Mouse (Mus musculus): ENCODE measurements at regions not wholly inside any gene's neighbourhood (a gene's known extent, or its start where the extent isn't known, plus 50 kb on each side); places are given as distances from the start of the nearest gene placed in this dataset.

- 75% methylated on average over 7 of the region's 7 CpGs for WGBS
- H3K4me1 ChIP-seq (ENCODE audit: control insufficient read depth, insufficient read depth, low read length): no peaks in the 10 kb centered on the region
- no peaks in the 10 kb centered on the region for H3K36me3 ChIP-seq (ENCODE audit: control insufficient read depth, insufficient read depth, low read length)
- no peaks in the 10 kb centered on the region for H3K27me3 ChIP-seq (ENCODE audit: control insufficient read depth, insufficient read depth, low read length)
- no peak overlapping the region for H3K4me3 ChIP-seq (ENCODE audit: insufficient read depth, low read depth, low read length)
- H3K79me2 ChIP-seq (ENCODE audit: control insufficient read depth, insufficient read depth, low read length): no peaks in the 10 kb centered on the region
- TF ChIP-seq POLR2A (IDR thresholded peaks at IDR 0.05; ENCODE audit: extremely low read depth, insufficient read depth, low read length): no peak
- no peak for TF ChIP-seq CTCF (IDR thresholded peaks at IDR 0.05; ENCODE audit: low read depth, low read length)
- DNase-seq (ENCODE audit: extremely low read depth, low read depth, low spot score): no peak
- no peak overlapping the region for H3K9ac ChIP-seq (ENCODE audit: low read depth, low read length)
- H3K27ac ChIP-seq (replicated peaks; ENCODE audit: insufficient read depth, low read depth, low read length): no peak overlapping the region
These were observed 186.3 kb downstream of the Tcp10c start for GRCm38 (mm10) chr17:13540446-13541241.

- Histone ChIP-seq H3K27me3 (ENCODE audit: control insufficient read depth, insufficient read depth, low read length) (no peaks in the 10 kb centered on the region), H3K4me1 (ENCODE audit: control insufficient read depth, insufficient read depth, low read length) (no peaks in the 10 kb centered on the region), H3K27ac (replicated peaks; ENCODE audit: insufficient read depth, low read depth, low read length) (no peak overlapping the region), H3K9ac (ENCODE audit: low read depth, low read length) (no peak overlapping the region), H3K4me3 (ENCODE audit: insufficient read depth, low read depth, low read length) (no peak overlapping the region), H3K79me2 (ENCODE audit: control insufficient read depth, insufficient read depth, low read length) (no peaks in the 10 kb centered on the region), H3K36me3 (ENCODE audit: control insufficient read depth, insufficient read depth, low read length) (no peaks in the 10 kb centered on the region)
- TF ChIP-seq POLR2A (IDR thresholded peaks at IDR 0.05; ENCODE audit: extremely low read depth, insufficient read depth, low read length): no peak
- TF ChIP-seq CTCF (IDR thresholded peaks at IDR 0.05; ENCODE audit: low read depth, low read length): no peak
- no peak for DNase-seq (ENCODE audit: extremely low read depth, low read depth, low spot score)
- WGBS: 70% methylated on average over 12 of the region's 12 CpGs
These were observed 186.9 kb downstream of the Tcp10c start for GRCm38 (mm10) chr17:13541249-13541648.

- DNase-seq (ENCODE audit: extremely low read depth, low read depth, low spot score): peak; percentile 30
- no peak overlapping the region for H3K9ac ChIP-seq (ENCODE audit: low read depth, low read length)
- H3K27me3 ChIP-seq (ENCODE audit: control insufficient read depth, insufficient read depth, low read length): no peaks in the 10 kb centered on the region
- H3K36me3 ChIP-seq (ENCODE audit: control insufficient read depth, insufficient read depth, low read length): no peaks in the 10 kb centered on the region
- no peak overlapping the region for H3K27ac ChIP-seq (replicated peaks; ENCODE audit: insufficient read depth, low read depth, low read length)
- no peak overlapping the region for H3K4me3 ChIP-seq (ENCODE audit: insufficient read depth, low read depth, low read length)
- no peaks in the 10 kb centered on the region for H3K79me2 ChIP-seq (ENCODE audit: control insufficient read depth, insufficient read depth, low read length)
- TF ChIP-seq CTCF (IDR thresholded peaks at IDR 0.05; ENCODE audit: low read depth, low read length) (no peak), POLR2A (IDR thresholded peaks at IDR 0.05; ENCODE audit: extremely low read depth, insufficient read depth, low read length) (no peak)
- H3K4me1 ChIP-seq (ENCODE audit: control insufficient read depth, insufficient read depth, low read length): no peaks in the 10 kb centered on the region
These were observed 187.9 kb downstream of the Tcp10c start for GRCm38 (mm10) chr17:13542261-13542660.

- no peaks in the 10 kb centered on the region for H3K4me1 ChIP-seq (ENCODE audit: control insufficient read depth, insufficient read depth, low read length)
- no peaks in the 10 kb centered on the region for H3K36me3 ChIP-seq (ENCODE audit: control insufficient read depth, insufficient read depth, low read length)
- TF ChIP-seq CTCF (IDR thresholded peaks at IDR 0.05; ENCODE audit: low read depth, low read length): no peak
- no peak for TF ChIP-seq POLR2A (IDR thresholded peaks at IDR 0.05; ENCODE audit: extremely low read depth, insufficient read depth, low read length)
- whole genome bisulfite sequencing: 82% methylated on average over 10 of the region's 10 CpGs
- no peak for DNase-seq (ENCODE audit: extremely low read depth, low read depth, low spot score)
- no peak overlapping the region for H3K27ac ChIP-seq (replicated peaks; ENCODE audit: insufficient read depth, low read depth, low read length)
- no peak overlapping the region for H3K4me3 ChIP-seq (ENCODE audit: insufficient read depth, low read depth, low read length)
- no peaks in the 10 kb centered on the region for H3K79me2 ChIP-seq (ENCODE audit: control insufficient read depth, insufficient read depth, low read length)
- no peaks in the 10 kb centered on the region for H3K27me3 ChIP-seq (ENCODE audit: control insufficient read depth, insufficient read depth, low read length)
- no peak overlapping the region for H3K9ac ChIP-seq (ENCODE audit: low read depth, low read length)
These were observed 188.5 kb downstream of the Tcp10c start for GRCm38 (mm10) chr17:13542856-13543255.

GRCm38 (mm10) chr17:13544036-13544795, 189.8 kb downstream of the Tcp10c start:
- H3K27me3 ChIP-seq (ENCODE audit: control insufficient read depth, insufficient read depth, low read length): no peaks in the 10 kb centered on the region
- WGBS: 60% methylated on average over 2 of the region's 2 CpGs
- DNase-seq (ENCODE audit: extremely low read depth, low read depth, low spot score): no peak
- no peaks in the 10 kb centered on the region for H3K79me2 ChIP-seq (ENCODE audit: control insufficient read depth, insufficient read depth, low read length)
- H3K4me3 ChIP-seq (ENCODE audit: insufficient read depth, low read depth, low read length): no peak overlapping the region
- H3K27ac ChIP-seq (replicated peaks; ENCODE audit: insufficient read depth, low read depth, low read length): no peak overlapping the region
- H3K9ac ChIP-seq (ENCODE audit: low read depth, low read length): no peak overlapping the region
- no peaks in the 10 kb centered on the region for H3K36me3 ChIP-seq (ENCODE audit: control insufficient read depth, insufficient read depth, low read length)
- no peak for TF ChIP-seq POLR2A (IDR thresholded peaks at IDR 0.05; ENCODE audit: extremely low read depth, insufficient read depth, low read length)
- peak; percentile 8; the same call in 1 of the 2 replicates for TF ChIP-seq CTCF (IDR thresholded peaks at IDR 0.05; ENCODE audit: low read depth, low read length)
- H3K4me1 ChIP-seq (ENCODE audit: control insufficient read depth, insufficient read depth, low read length): no peaks in the 10 kb centered on the region

- Histone ChIP-seq H3K27ac (replicated peaks; ENCODE audit: insufficient read depth, low read depth, low read length) (no peak overlapping the region), H3K9ac (ENCODE audit: low read depth, low read length) (no peak overlapping the region), H3K27me3 (ENCODE audit: control insufficient read depth, insufficient read depth, low read length) (no peaks in the 10 kb centered on the region), H3K4me3 (ENCODE audit: insufficient read depth, low read depth, low read length) (no peak overlapping the region), H3K4me1 (ENCODE audit: control insufficient read depth, insufficient read depth, low read length) (no peaks in the 10 kb centered on the region), H3K36me3 (ENCODE audit: control insufficient read depth, insufficient read depth, low read length) (no peaks in the 10 kb centered on the region), H3K79me2 (ENCODE audit: control insufficient read depth, insufficient read depth, low read length) (no peaks in the 10 kb centered on the region)
- no peak for DNase-seq (ENCODE audit: extremely low read depth, low read depth, low spot score)
- no peak for TF ChIP-seq POLR2A (IDR thresholded peaks at IDR 0.05; ENCODE audit: extremely low read depth, insufficient read depth, low read length)
- no peak for TF ChIP-seq CTCF (IDR thresholded peaks at IDR 0.05; ENCODE audit: low read depth, low read length)
- WGBS: 62% methylated on average over 3 of the region's 3 CpGs
These were observed 191.9 kb downstream of the Tcp10c start for GRCm38 (mm10) chr17:13546249-13546648.
